Mouse (Mus musculus) hindbrain, postnatal 0 days (tissue): ENCODE results near the gene Foxc1. TPM values are rescaled to one million over a fixed set of nuclear protein-coding genes. Genes with fewer than 3 reads are reported as not detected.

Experiments used
- ATAC-seq: fragments of 200-750 bp; cut with Nextera tagmentation; 2 replicates; pipeline ENCODE4 v1.8.0; 2017; ENCODE audit warnings: mild to moderate bottlenecking, moderate TSS enrichment, moderate library complexity
- DNase-seq: peaks from one replicate; pipeline ENCODE4 v3.0.0-alpha.2; 2015; ENCODE audit warnings: low spot score
- H3K27ac ChIP-seq: fragments of 300-500 bp; sonication (generic); 2 replicates; pipeline ENCODE4 v1.5.1; 2014; ENCODE audit warnings: mild to moderate bottlenecking
- H3K27me3 ChIP-seq: fragments of 300-500 bp; sonication (generic); 2 replicates; pipeline ENCODE4 v1.6.1; 2014; ENCODE audit warnings: low read length, mixed read lengths; ENCODE audit not compliant: insufficient read depth
- H3K36me3 ChIP-seq: fragments of 300-500 bp; sonication (generic); 2 replicates; pipeline ENCODE4 v1.6.1; 2014; ENCODE audit warnings: low read length, mixed read lengths; ENCODE audit not compliant: insufficient read depth
- H3K4me1 ChIP-seq: fragments of 300-500 bp; sonication (generic); 2 replicates; pipeline ENCODE4 v1.6.1; 2014; ENCODE audit warnings: antibody characterized with exemption, low read length, mixed read lengths; ENCODE audit not compliant: insufficient read depth
- H3K4me2 ChIP-seq: fragments of 300-500 bp; sonication (generic); 2 replicates; pipeline ENCODE4 v1.6.1; 2014; ENCODE audit warnings: low read depth, mild to moderate bottlenecking, low read length, moderate library complexity, mixed read lengths
- H3K4me3 ChIP-seq: fragments of 300-500 bp; sonication (generic); 2 replicates; pipeline ENCODE4 v1.5.1; 2014; ENCODE audit warnings: low read length
- H3K9ac ChIP-seq: fragments of 300-500 bp; sonication (generic); replicated peaks from 2 replicates; pipeline ENCODE4 v1.6.1; 2014; ENCODE audit warnings: mild to moderate bottlenecking, low read length, moderate library complexity, mixed read lengths
- H3K9me3 ChIP-seq: fragments of 300-500 bp; sonication (generic); 2 replicates; pipeline ENCODE4 v1.6.1; 2016; ENCODE audit warnings: low read length, mixed read lengths
- CTCF ChIP-seq: IDR thresholded peaks from 2 replicates; pipeline ENCODE4 v1.5.1; 2016; ENCODE audit warnings: antibody characterized with exemption, control low read depth, low read depth
- WGBS: fragments of 180-500 bp; shearing (Covaris S2); extraction: QIAGEN DNeasy Blood & Tissue Kit; methylation state at CpG from one replicate; pipeline ENCODE4 v1.1.7; 2014; 5-methylcytosine and 5-hydroxymethylcytosine counted together
- polyA plus RNA-seq: library from polyadenylated mRNA; unstranded; fragments of >200 nt; fragmentation: Nextera tagmentation; extraction: Ambion mirVana; gene quantifications from 2 replicates; pipeline ENCODE4 v1.2.1, GENCODE M21; 2015
- total RNA-seq: library from RNA; depleted of rRNA; stranded (reverse); fragments of >200 nt; gene quantifications from 2 replicates; pipeline ENCODE4 v1.2.3, GENCODE M21; 2014; rRNA removed

Gene Foxc1
- total RNA-seq (11.9 and 16.2 TPM in 2 replicates), polyA plus RNA-seq (1.8 and 2.0 TPM in 2 replicates)

DNA sequence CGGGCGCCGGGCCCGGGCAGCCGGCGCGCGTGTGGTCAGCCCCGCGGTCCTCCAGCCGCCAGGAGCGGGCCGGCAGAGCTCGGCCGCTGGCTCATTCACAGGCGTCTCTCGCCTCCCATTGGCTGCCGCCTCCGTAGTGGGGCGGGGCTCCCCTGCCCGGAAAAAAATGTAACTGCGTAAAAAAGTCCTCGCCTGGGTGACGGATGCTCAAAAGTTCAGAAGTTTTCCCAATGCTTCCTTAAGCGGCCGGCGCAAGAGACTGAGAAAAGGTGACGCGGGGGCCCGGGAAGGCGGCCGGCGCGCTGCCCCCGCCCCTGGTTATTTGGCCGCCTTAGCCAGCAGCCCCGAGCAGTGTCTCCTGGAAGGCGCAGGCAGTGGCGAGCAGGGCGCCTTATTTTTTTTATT lies at the start of gene Foxc1:
TSS of gene Foxc1 (plus strand) at position 206 of the 405 bp plus-strand sequence.
- Histone ChIP-seq H3K4me2 (peak within 1 kb of the TSS; percentile 62), H3K4me3 (peak within 1 kb of the TSS; percentile 42), H3K9me3 (no peaks in the 10 kb centered on the region), H3K36me3 (no peaks in the 10 kb centered on the region), H3K27ac (peak within 1 kb of the TSS; percentile 69), H3K9ac (peak within 1 kb of the TSS; percentile 50), H3K27me3 (peaks cover 59% of the 10 kb centered on the region), H3K4me1 (no peaks in the 10 kb centered on the region)
- peak; percentile 77 for DNase-seq
- ATAC-seq = peak; percentile 83
- 1% methylated on average over 39 of the region's 40 CpGs for WGBS
- no peak for TF ChIP-seq CTCF

- TF ChIP-seq CTCF = no peak
- no peaks in the 10 kb centered on the region for H3K4me1 ChIP-seq
- no peak overlapping the region for H3K4me3 ChIP-seq
- no peaks in the 10 kb centered on the region for H3K27me3 ChIP-seq
- 61% methylated on average over 4 of the region's 4 CpGs for WGBS
- H3K27ac ChIP-seq = no peak overlapping the region
- H3K9me3 ChIP-seq = no peaks in the 10 kb centered on the region
- H3K4me2 ChIP-seq = no peak overlapping the region
- no peak for ATAC-seq
- no peak overlapping the region for H3K9ac ChIP-seq
- H3K36me3 ChIP-seq = no peaks in the 10 kb centered on the region
- DNase-seq = no peak
Observed at GRCm38 (mm10) chr13:31760411-31760810, 46.0 kb upstream of the Foxc1 start.

GRCm38 (mm10) chr13:31761057-31761456 lies 45.4 kb upstream of the Foxc1 start:
- Histone ChIP-seq H3K4me2 (no peak overlapping the region), H3K9me3 (no peaks in the 10 kb centered on the region), H3K4me3 (no peak overlapping the region), H3K27ac (no peak overlapping the region), H3K27me3 (no peaks in the 10 kb centered on the region), H3K36me3 (no peaks in the 10 kb centered on the region), H3K4me1 (no peaks in the 10 kb centered on the region), H3K9ac (no peak overlapping the region)
- ATAC-seq (no peak), DNase-seq (no peak)
- no peak for TF ChIP-seq CTCF
- 56% methylated on average over 4 of the region's 4 CpGs for WGBS

- 98% methylated on average over 3 of the region's 3 CpGs for WGBS
- H3K36me3 ChIP-seq = no peaks in the 10 kb centered on the region
- no peak for TF ChIP-seq CTCF
Observed at GRCm38 (mm10) chr13:31764419-31764818, 42.0 kb upstream of the Foxc1 start.

DNA sequence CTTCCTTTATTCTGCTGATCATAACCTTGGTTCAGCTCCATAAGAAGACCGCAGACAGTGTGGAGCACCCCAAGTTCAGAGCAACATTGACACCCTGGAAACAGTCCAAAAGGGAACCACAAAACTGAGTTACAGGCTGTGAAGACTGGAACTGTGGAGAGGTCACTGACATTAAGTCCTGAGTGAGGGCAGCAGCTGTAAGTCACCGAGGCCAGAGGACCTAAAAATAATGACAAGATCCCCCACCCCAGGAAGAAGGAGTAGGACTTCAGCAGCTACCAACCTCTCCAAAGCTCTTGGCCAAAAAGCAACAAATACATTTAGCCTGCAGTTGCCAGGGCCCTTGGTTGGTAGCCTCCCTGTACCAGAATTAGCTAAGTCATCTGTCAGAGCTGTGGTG lies 40.9 kb upstream of the Foxc1 start:
- 82% methylated on average over 2 of the region's 2 CpGs for WGBS

More at GRCm38 (mm10) chr13:31764419-31764818, 42.0 kb upstream of the Foxc1 start:
- Histone ChIP-seq H3K4me3 (no peak overlapping the region), H3K9ac (no peak overlapping the region), H3K4me1 (no peaks in the 10 kb centered on the region), H3K27me3 (no peaks in the 10 kb centered on the region), H3K4me2 (no peak overlapping the region), H3K9me3 (no peaks in the 10 kb centered on the region), H3K27ac (no peak overlapping the region)
- ATAC-seq (no peak), DNase-seq (no peak)

GRCm38 (mm10) chr13:31772882-31773281 lies 33.6 kb upstream of the Foxc1 start:
- TF ChIP-seq CTCF = no peak
- Histone ChIP-seq H3K27me3 (no peaks in the 10 kb centered on the region), H3K9me3 (no peaks in the 10 kb centered on the region), H3K4me2 (no peak overlapping the region), H3K9ac (no peak overlapping the region), H3K36me3 (no peaks in the 10 kb centered on the region), H3K27ac (no peak overlapping the region), H3K4me3 (no peak overlapping the region), H3K4me1 (no peaks in the 10 kb centered on the region)
- 77% methylated on average over 5 of the region's 5 CpGs for WGBS
- DNase-seq = no peak
- no peak for ATAC-seq

More for the DNA sequence above, 40.9 kb upstream of the Foxc1 start:
- Histone ChIP-seq H3K27me3 (no peaks in the 10 kb centered on the region), H3K9ac (no peak overlapping the region), H3K27ac (no peak overlapping the region), H3K4me2 (no peak overlapping the region), H3K36me3 (no peaks in the 10 kb centered on the region), H3K4me3 (no peak overlapping the region), H3K4me1 (no peaks in the 10 kb centered on the region), H3K9me3 (no peaks in the 10 kb centered on the region)
- DNase-seq = no peak
- TF ChIP-seq CTCF = no peak
- no peak for ATAC-seq

GRCm38 (mm10) chr13:31775762-31776161 lies 30.7 kb upstream of the Foxc1 start:
- ATAC-seq (peak; percentile 43; the same call in 1 of the 2 replicates), DNase-seq (peak; percentile 14)
- WGBS = 53% methylated on average over 5 of the region's 5 CpGs
- Histone ChIP-seq H3K4me1 (no peaks in the 10 kb centered on the region), H3K4me3 (no peak overlapping the region), H3K4me2 (no peak overlapping the region), H3K36me3 (no peaks in the 10 kb centered on the region), H3K27ac (no peak overlapping the region), H3K9ac (no peak overlapping the region), H3K9me3 (no peaks in the 10 kb centered on the region), H3K27me3 (no peaks in the 10 kb centered on the region)
- no peak for TF ChIP-seq CTCF
